Mouse (Mus musculus) liver, embryonic 14.5 days (tissue): Measurements from ENCODE around the gene Atg7.

ENCODE experiments used
- CTCF ChIP-seq: IDR thresholded peaks from 2 replicates; pipeline ENCODE4 v1.5.1; 2016; ENCODE audit warnings: antibody characterized with exemption, low read depth, control low read depth
- EP300 ChIP-seq: IDR thresholded peaks from 2 replicates; pipeline ENCODE4 v1.6.1; 2016; ENCODE audit warnings: antibody characterized with exemption, low read depth

DNA sequence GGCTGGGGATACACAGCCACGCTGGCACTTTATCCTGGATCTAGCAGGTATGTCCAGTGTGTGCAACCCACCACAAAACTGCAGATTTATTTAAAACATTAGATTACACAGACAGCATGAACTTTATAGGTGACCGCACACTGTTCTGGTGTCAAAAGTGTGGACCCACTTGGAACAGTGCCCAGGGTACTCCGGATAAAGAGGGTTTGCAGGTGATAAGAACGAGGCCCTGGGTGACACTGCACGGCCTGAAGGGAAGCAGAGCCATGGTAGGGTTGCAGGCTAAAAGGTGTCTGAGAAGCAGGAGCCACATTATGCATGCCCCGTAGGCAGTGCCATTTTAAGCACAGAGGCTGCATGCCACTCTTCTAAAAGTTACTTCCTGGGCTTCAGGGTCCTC lies 4.1 kb downstream of the Atg7 start:
- no peak for TF ChIP-seq CTCF
- TF ChIP-seq EP300: no peak
